Mouse (Mus musculus) CD4-positive naive resting alpha-beta T cell, adult 76 days (primary cell): Measurements from ENCODE around the gene Atl1. TPM values are rescaled to one million over a fixed set of nuclear protein-coding genes. Genes with fewer than 3 reads are reported as not detected.

ENCODE experiments used
- total RNA-seq: library from RNA; stranded (reverse); gene quantifications from one replicate; pipeline ENCODE4 v1.2.4, GENCODE M21; 2023

Gene Atl1
- total RNA-seq, result 0.59 TPM

GRCm38 (mm10) chr12:69892371-69893251, at the start of gene Atl1, which contains the start of gene Map4k5:
TSS of gene Atl1 (plus strand) at chr12:69892614.
TSS of gene Map4k5 (minus strand) at chr12:69893200.

DNA sequence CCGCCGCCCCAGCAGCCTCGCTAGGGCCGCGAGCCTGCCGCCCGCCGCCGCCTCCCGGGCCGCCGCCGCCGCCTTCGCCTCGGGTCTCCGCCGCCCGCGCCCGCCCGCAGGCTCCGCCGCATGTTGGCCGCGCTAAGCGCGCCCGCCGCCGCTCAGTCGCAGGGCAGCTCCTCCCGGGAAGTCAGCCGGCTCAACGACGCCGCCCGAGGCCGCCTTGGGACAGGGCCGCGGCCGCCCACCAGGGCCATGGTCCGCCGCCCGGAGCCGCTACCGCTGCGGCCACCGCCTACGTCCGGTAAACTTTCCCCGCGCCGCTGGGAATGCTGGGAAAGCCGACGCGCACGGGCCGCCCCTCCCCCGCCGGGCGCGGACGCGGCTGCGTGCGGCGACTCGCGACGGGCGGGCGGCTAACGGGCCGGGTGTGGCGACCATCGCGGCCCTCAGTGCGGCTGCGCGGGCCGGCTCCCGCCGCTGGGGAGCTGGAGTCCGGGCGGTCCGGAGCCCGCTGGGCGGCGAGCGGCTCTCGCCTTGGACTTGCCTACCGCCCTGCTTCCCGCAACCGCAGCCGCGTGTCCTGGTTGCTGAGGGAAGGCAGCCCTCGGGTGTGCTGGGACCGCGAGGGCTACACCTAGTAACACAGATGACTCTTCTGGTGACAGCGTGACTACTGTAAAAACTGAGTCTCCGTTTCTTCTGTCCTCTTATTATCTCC, 94.5 kb downstream of the Atl1 start, which contains the start of gene Sav1:
Gene Sav1, minus strand, starts transcription at position 217 of the 712 bp plus-strand sequence.

Other genes starting within 250 kb of the Atl1 start
- gene Sos2, start 210.8 kb upstream of the Atl1 start, total RNA-seq, result 36.6 TPM
- gene L2hgdh, start 167.7 kb upstream of the Atl1 start, total RNA-seq, result 4.4 TPM
- gene Atp5s, start 167.7 kb upstream of the Atl1 start, total RNA-seq, result 9.6 TPM
- 1.1 TPM for gene Cdkl1, start 101.3 kb upstream of the Atl1 start, total RNA-seq
- 28.3 TPM for gene Map4k5, start 586 bp downstream of the Atl1 start, total RNA-seq
- gene Sav1, start 94.4 kb downstream of the Atl1 start, total RNA-seq, result 21.6 TPM
- 101 TPM for gene Nin, start 221.1 kb downstream of the Atl1 start, total RNA-seq